Mouse (Mus musculus) layer of hippocampus, postnatal 25 days (tissue): ENCODE data around the gene Scn9a. TPM values are rescaled to one million over a fixed set of nuclear protein-coding genes. Genes with fewer than 3 reads are reported as not detected.

Source experiments
- DNase-seq, 2 experiments: peaks; one replicate each; pipeline ENCODE4 v3.0.0; 2022; ENCODE audit warnings: mixed read lengths in 2 of 2, low spot score in 1 of 2; ENCODE audit errors: extremely low spot score in 1 of 2
- total RNA-seq, 2 experiments: library from RNA; stranded (reverse); gene quantifications; 2 replicates each; pipeline ENCODE4 v1.2.3; 2021

Scn9a gene
- 1 to 10 TPM; 4.0 to 4.3 TPM for total RNA-seq

DNA sequence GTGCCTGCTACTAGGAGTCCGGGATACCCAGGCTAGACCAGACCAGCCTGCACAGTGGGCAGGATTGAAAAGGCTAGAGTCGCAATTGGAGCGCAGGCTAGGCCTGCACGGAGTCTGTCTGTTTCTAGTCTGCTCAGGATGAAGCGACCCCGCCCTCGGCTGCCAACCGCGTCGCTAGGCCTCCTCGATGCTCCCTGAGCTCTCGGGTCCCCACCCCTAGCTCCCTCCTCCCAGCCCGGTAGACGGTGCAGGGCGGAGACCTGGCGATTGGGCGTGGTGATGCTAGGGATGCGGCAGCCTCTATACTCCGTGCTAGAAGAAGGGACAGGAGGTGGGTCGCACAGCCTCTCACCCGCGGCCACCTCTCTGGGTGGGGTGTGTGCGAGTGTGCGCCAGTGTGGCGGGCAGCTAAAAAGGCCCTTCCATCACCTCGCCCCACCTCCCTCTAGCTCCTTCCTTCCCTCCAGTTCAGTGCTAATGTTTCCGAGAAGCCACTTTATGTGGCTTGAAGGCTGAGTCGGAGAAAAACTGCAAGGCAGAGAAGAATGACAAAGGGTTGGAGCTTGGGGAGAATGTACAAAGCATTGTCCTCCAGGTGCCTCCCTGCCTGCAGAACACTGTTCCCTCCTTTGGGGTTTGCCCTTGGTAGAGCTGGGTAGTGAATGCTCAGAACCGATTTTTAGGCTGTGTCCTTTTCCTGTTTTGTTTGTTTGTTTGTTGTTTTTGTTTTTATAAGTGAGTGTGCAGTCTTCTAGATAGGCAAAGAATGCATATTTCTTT, at the start of gene Scn9a:
TSS of gene Scn9a (minus strand) at position 383 of the 780 bp plus-strand sequence.
- peak; percentile 13 to 15 for DNase-seq

GRCm38 (mm10) chr2:66661988-66662387, 27.2 kb upstream of the Scn9a start:
- DNase-seq = no peak

GRCm38 (mm10) chr2:66656430-66656829, 21.7 kb upstream of the Scn9a start:
- no peak for DNase-seq

DNA sequence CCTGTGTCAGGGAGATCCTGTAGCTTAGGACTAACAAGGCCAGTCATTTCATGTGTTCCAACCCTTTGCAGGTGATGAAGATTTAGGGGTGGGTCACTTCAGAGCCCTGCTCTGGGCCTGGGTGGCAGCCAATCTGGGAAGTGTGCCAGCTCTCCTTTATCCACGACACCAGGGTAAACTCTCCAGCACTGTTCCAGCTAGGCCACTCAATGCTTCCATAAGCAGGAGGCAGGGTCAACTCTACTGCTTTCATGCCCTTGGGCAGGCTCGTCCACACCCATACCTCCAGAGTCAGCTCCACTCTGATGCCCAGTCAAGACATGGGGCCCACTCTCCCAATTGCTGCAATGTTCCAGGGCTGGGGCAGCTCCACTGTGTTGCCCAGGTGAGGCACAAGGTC, 20.7 kb upstream of the Scn9a start:
- DNase-seq = no peak

GRCm38 (mm10) chr2:66644384-66644783, 9.6 kb upstream of the Scn9a start:
- no peak for DNase-seq

DNA sequence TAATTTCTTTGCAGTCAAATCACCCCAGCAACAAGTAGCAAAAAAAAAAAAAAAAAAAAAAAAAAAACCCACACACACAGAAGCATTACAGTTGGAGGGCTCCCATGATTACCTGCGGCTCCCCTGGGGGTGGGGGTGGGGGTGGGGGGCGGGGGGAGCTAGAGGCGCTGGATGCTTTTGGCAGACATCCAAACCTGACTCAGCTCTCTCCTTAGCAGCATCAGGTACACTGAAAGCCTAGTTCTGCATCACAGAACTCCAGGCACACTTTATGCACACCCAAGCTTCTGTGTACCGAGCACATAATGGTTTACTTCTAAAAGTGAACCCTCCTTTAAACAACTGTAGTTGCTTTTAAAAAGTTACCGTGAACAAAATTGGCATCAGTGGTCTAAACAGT, 2.0 kb downstream of the Scn9a start:
- DNase-seq = no peak

DNA sequence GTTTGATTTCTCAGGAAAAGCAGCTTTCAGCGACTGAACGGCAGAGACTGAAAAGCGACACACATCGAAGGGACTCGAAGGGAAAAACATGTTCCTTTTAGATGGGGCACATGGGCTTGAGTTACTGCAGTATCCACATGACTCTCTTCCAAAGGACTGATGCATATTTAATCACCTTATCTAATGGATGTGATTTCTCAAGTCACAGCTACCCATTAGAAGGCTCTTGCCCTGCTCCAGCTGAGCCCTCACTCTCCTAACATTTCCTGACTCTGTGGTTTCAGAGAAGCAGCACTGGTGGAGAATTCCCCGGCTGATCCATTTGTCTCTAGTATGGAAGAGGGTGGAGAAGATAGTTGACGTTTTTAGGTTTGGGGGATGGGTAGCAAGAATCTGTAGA, 23.7 kb downstream of the Scn9a start:
- no peak for DNase-seq

DNA sequence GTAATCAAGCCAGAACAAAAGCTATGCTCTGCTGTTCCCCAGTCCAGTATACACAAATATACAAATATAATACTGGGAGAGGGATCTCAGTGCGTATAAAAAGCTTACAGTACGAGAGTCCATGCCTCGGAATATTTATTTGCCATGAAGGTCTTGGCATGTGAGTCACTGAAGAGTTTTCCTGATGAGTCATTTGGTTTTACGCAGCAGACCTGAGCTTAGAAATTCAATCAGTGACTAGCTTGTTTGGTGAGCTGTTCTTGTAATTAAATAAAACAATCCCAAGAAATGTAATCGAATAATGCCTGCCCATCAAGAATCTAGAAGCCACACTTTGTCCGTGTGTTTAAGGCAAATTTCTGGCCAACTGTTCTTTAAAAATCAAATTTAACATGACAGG, 37.4 kb downstream of the Scn9a start:
- DNase-seq = no peak

DNA sequence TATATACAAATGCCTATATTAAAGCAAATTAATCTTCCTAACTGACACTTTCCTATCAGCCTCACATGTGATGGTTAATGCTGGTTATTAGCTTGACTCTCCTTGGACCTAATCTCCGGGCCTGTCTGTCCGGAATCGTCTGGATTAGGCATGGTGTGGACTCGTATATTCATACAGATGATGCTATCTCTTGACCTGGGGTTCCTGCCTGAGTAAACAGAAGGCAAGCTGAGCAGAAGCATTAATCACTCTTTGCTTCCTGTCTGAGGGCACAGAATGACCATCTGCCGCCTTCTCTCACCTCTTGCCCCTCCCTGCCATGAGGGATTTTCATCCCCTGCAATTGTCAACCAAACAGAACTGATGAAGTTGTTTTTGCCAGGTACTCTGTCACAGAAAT, 38.6 kb downstream of the Scn9a start:
- DNase-seq = no peak

DNA sequence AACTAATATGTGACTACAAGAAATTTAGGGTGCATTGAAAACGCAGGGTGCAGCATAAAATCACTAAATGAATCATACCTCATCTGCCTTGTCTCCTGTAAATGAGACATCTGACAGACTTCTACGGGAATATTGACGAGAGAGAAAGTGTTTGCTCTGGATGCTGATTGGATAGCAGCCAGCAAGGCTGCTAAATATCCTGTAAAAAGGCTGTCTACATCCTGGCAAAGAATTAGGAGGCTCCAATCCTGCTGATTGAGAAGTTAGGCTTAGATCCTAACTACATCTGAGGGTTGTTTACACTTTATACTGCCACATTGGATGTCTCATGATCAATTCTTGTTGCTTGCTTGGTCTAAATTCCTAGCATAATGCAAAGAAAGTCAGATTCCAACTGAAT, 44.6 kb downstream of the Scn9a start:
- no peak for DNase-seq

DNA sequence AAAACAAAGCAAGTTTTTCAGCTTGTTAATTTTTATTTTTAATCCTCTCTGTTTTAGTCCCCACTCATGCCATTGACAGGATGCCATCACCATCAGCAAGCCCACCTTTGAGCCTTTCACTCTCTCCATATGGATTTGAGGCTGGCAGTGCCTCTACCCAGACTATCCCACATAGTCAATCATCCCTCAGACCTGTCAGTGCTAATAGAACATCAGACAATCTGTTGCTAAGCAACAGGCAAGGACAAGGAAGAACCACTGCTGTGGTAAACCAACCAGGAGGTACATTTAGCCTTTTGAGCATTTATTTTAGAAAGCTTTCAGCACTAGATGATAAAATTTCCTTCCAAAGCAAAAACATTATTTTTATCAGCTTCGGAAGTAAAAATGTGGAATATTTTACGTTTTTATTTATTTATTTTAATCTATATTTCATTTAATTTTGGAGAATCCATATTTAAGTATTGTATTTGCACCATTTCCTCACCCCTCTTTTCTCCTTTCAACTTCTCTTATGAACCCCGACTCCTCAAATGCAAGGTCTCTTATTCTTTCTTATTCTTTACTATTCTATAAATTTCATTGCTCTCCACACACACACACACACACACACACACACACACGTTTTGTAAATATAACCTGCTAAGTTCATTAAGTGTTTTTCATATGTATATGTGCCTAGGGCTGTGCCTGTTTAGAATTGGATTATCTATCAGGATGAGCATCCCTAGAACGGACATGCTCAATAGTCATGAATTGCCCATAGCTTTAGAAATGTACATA, 54.5 kb downstream of the Scn9a start:
- DNase-seq = no peak

DNA sequence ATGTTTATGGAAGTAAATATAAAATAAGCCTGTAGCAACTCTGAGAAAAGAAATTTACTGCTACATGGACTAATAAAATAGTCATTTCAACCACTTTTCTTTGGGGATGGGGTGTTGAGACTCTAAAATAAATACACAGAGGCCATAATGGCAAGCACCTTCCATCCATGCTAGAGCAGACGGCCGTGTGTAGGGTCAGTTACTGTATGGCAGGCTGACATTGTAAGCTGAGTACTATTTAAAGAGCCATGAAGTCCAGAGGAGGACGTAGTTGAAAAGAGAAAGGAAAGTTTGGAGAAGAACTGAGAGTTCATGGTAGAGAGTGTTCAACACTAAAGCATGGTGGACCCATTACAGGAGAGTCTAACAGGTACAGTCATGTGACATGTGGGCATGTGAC, 86.5 kb downstream of the Scn9a start:
- no peak for DNase-seq

GRCm38 (mm10) chr2:66519966-66520365, 114.8 kb downstream of the Scn9a start:
- no peak for DNase-seq

DNA sequence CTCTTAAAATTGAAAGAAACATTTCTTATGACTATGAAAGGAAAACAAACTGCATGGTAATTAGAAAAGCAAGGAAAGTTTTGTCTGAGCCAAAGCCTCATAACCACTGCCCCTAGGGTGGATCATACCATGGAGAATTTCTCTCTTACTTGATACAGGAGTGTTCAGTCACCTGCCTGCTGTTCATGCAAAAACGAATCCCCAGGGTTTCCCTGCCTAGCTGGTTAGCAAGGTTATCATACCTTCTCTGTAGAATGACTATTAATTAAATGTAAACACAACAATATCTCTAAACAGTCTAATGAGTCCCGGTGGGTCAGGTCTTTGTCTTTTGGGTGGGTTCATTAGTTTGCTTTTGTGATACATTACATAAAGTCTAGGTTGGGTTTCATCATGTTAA, 123.3 kb downstream of the Scn9a start:
- no peak for DNase-seq

GRCm38 (mm10) chr2:66508032-66508431, 126.7 kb downstream of the Scn9a start:
- no peak for DNase-seq

DNA sequence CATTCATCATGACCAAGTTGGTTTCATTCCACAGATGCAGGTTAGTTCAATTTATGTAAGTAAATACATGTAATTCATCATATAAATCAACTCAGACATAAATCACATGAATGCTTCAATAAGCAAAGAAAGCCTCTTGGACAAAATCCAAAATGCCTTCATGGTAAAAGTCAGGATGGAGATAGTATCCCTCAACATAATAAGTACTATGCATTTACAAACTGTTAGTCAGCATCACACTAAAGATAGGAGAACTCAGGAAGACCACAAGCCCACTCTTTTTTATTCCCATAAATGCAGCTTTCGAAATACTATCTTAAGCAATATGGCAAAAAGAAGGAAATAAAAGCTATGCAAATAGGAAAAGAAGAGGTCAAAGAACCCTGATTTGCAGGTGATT, 127.1 kb downstream of the Scn9a start:
- DNase-seq = no peak

GRCm38 (mm10) chr2:66502158-66502557, 132.6 kb downstream of the Scn9a start:
- DNase-seq = no peak

DNA sequence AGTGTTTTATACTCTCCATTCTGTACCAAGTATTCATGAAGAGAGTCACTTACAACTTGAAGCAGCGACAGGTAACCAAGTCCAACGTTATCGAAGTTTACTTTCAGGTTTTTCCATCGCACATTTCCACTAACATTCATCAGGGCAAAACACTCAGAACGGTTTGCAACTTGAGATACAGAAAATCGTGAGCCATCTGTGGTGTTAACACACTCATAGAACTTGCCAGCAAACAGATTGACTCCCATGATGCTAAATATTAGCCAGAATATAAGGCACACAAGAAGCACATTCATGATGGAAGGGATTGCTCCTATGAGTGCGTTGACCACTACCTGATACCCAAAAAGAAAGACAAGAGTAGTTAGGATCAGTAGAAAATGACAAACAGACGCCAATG, 140.2 kb downstream of the Scn9a start:
- no peak for DNase-seq

GRCm38 (mm10) chr2:66478395-66478794, 156.4 kb downstream of the Scn9a start:
- DNase-seq = no peak

- DNase-seq = peak in 1 of 2 experiments; percentile 17
Observed at GRCm38 (mm10) chr2:66473181-66473822, 161.5 kb downstream of the Scn9a start.

DNA sequence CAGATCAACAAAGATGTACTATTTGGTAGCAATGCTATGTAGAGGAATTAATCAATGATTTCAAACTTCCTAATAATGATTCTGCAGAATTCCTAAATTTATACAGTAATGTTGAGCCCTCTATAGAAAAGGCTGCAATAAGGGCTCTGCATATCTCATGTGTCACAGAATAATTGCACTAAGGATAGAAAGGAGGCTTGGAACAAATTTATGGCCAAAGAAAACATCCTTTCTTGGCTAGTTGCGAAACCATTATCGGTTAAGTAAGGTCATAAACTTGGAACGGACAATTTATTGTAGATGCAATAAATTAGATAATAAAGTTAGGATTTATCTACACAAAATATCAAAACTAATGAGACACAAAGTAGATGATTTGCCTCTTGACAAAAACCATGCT, 169.3 kb downstream of the Scn9a start:
- DNase-seq = no peak
